Mouse (Mus musculus): ENCODE results near the gene Adgre5. TPM values are rescaled to one million over a fixed set of nuclear protein-coding genes. Genes with fewer than 3 reads are reported as not detected.

Gene Adgre5
- polyA plus RNA-seq, 1 experiment = 232 TPM

DNA sequence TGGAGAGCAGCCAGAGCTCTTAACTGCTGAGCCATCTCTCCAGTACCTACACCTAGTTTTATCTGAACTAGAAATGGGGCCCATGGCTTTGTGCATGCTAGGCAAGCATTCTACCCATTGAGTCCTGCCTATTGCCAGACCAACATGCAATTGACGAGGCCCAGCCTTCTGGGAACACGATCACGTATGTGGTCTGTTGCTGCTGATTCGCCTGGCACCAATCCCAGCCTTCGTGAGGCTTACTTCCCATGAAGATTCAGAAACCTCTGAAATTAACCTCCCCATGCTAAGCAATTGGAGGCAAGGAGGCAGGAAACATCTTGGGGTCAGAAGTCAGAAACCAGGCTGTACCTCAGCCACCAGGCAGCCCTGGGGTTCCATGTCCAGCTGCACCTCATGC, 60.5 kb downstream of the Adgre5 start:
- DNase-seq (ENCODE audit: low read depth in 1 of 2, low spot score in 2 of 2) = no peak
- no peak overlapping the region for H3K27ac ChIP-seq (ENCODE audit: insufficient read depth, low read length)
- H3K36me3 ChIP-seq (ENCODE audit: control insufficient read depth, insufficient read depth, low read length) = peaks cover 69% of the 10 kb centered on the region
- H3K4me3 ChIP-seq (ENCODE audit: extremely low read depth, insufficient read depth, insufficient read length) = no peak overlapping the region
- WGBS = 91% methylated on average over 5 of the region's 5 CpGs
- no peaks in the 10 kb centered on the region for H3K4me1 ChIP-seq (ENCODE audit: control insufficient read depth, insufficient read depth, insufficient read length)
- TF ChIP-seq CTCF (IDR thresholded peaks at IDR 0.05; ENCODE audit: extremely low read depth, insufficient read depth, insufficient read length, insufficient replicate concordance) = no peak
- no peak for TF ChIP-seq POLR2A (IDR thresholded peaks at IDR 0.05; ENCODE audit: low read depth, low read length)
- no peaks in the 10 kb centered on the region for H3K27me3 ChIP-seq (ENCODE audit: control insufficient read depth, insufficient read depth, low read length)

DNA sequence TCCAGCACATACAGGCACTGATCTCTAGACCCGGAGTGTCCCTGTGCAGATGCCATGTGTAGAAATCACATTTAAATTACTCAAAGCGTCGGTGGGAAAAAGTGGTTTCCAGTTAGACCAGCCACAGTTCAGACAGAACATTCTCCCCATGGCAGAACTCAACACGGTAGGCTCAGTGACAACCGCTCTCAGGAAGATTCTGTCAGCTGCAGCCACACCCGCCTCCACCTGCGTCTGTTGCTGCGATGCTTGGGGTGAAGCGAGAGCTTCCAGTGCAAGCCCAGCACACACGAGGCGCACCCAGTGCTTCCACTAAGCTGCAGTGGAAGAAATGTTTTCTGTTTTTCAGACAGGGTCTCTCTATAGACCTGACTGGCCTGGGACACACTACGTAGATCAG, 61.3 kb downstream of the Adgre5 start:
- no peak overlapping the region for H3K27ac ChIP-seq (ENCODE audit: insufficient read depth, low read length)
- no peaks in the 10 kb centered on the region for H3K4me1 ChIP-seq (ENCODE audit: control insufficient read depth, insufficient read depth, insufficient read length)
- WGBS = 90% methylated on average over 12 of the region's 12 CpGs
- H3K36me3 ChIP-seq (ENCODE audit: control insufficient read depth, insufficient read depth, low read length) = peaks cover 62% of the 10 kb centered on the region
- H3K27me3 ChIP-seq (ENCODE audit: control insufficient read depth, insufficient read depth, low read length) = no peaks in the 10 kb centered on the region
- DNase-seq (ENCODE audit: low read depth in 1 of 2, low spot score in 2 of 2) = no peak
- TF ChIP-seq CTCF (IDR thresholded peaks at IDR 0.05; ENCODE audit: extremely low read depth, insufficient read depth, insufficient read length, insufficient replicate concordance) (no peak), POLR2A (IDR thresholded peaks at IDR 0.05; ENCODE audit: low read depth, low read length) (no peak)
- H3K4me3 ChIP-seq (ENCODE audit: extremely low read depth, insufficient read depth, insufficient read length) = no peak overlapping the region

DNA sequence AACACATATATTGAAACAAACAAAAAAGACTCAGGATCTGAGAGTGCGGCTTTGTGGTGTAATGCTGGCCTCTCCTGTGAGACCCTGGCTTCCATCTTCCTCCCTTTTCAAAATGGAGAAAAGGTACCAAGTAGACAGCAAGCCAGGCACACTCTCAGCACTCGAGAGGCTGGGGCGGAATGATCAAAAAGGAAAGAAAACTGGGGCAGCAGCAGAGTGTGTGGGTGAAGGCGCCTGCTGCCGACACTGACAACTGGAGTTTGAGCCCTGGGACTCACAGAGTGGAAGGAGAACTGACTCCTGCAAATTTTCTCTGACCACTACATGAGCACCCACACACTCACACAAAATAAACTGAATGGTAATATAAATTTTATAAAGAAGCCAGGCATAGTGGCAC, 66.6 kb downstream of the Adgre5 start:
- H3K27me3 ChIP-seq (ENCODE audit: control insufficient read depth, insufficient read depth, low read length) = no peaks in the 10 kb centered on the region
- no peak for TF ChIP-seq POLR2A (IDR thresholded peaks at IDR 0.05; ENCODE audit: low read depth, low read length)
- no peak for TF ChIP-seq CTCF (IDR thresholded peaks at IDR 0.05; ENCODE audit: extremely low read depth, insufficient read depth, insufficient read length, insufficient replicate concordance)
- H3K4me3 ChIP-seq (ENCODE audit: extremely low read depth, insufficient read depth, insufficient read length) = no peak overlapping the region
- peaks cover 60% of the 10 kb centered on the region for H3K36me3 ChIP-seq (ENCODE audit: control insufficient read depth, insufficient read depth, low read length)
- H3K27ac ChIP-seq (ENCODE audit: insufficient read depth, low read length) = no peak overlapping the region
- WGBS = 92% methylated on average over 5 of the region's 5 CpGs
- no peaks in the 10 kb centered on the region for H3K4me1 ChIP-seq (ENCODE audit: control insufficient read depth, insufficient read depth, insufficient read length)
- no peak for DNase-seq (ENCODE audit: low read depth in 1 of 2, low spot score in 2 of 2)

Other genes with a start within 250 kb of the Adgre5 start
- gene Olfr370, start 205.5 kb downstream of the Adgre5 start, polyA plus RNA-seq (2012; rRNA removed) = not detected in 2 replicates
- gene Ndufb7, start 174.7 kb downstream of the Adgre5 start, polyA plus RNA-seq (2012; rRNA removed) = 169 and 246 TPM in 2 replicates
- gene Tecr, start 133.4 kb downstream of the Adgre5 start, polyA plus RNA-seq (2012; rRNA removed) = 309 and 381 TPM in 2 replicates
- 24.9 and 30.8 TPM in 2 replicates for gene Dnajb1, start 133.1 kb downstream of the Adgre5 start, polyA plus RNA-seq (2012; rRNA removed)
- 27.7 and 32.5 TPM in 2 replicates for gene Gipc1, start 88.6 kb downstream of the Adgre5 start, polyA plus RNA-seq (2012; rRNA removed)
- gene Ptger1, start 74.6 kb downstream of the Adgre5 start, polyA plus RNA-seq (2012; rRNA removed) = 2.3 TPM in 2 replicates
- 165 and 208 TPM in 2 replicates for gene Pkn1, start 42.1 kb downstream of the Adgre5 start, polyA plus RNA-seq (2012; rRNA removed)
- 52.9 TPM in 2 replicates for gene Ddx39, start 26.1 kb downstream of the Adgre5 start, polyA plus RNA-seq (2012; rRNA removed)
- 28.9 and 41.2 TPM in 2 replicates for gene Adgrl1, start 158.8 kb upstream of the Adgre5 start, polyA plus RNA-seq (2012; rRNA removed)
- 1.2 and 1.3 TPM in 2 replicates for gene Gm10644, start 213.9 kb upstream of the Adgre5 start, polyA plus RNA-seq (2012; rRNA removed)
- gene Asf1b, start 214.2 kb upstream of the Adgre5 start, polyA plus RNA-seq (2012; rRNA removed) = 33.2 and 38.4 TPM in 2 replicates
- gene Prkaca, start 231.7 kb upstream of the Adgre5 start, polyA plus RNA-seq (2012; rRNA removed) = 26.7 and 31.5 TPM in 2 replicates